Mouse (Mus musculus) forebrain, postnatal 0 days (tissue): ENCODE measurements around the gene Astn2. TPM values are rescaled to one million over a fixed set of nuclear protein-coding genes. Genes with fewer than 3 reads are reported as not detected.
"Not testable (repeated sequence)": the region's sequence is repeated elsewhere in the genome, so short reads cannot be mapped to it uniquely, and the experiment has no call there.

ENCODE experiments used
- ATAC-seq: fragments of 200-750 bp; cut with Nextera tagmentation; 2 replicates; pipeline ENCODE4 v1.8.0; 2017; ENCODE audit warnings: mild to moderate bottlenecking, moderate library complexity
- DNase-seq: peaks from one replicate; pipeline ENCODE4 v3.0.0-alpha.2; 2015
- H3K27ac ChIP-seq: fragments of 300-500 bp; sonication (generic); 2 replicates; pipeline ENCODE4 v1.5.1; 2014; ENCODE audit warnings: low read depth, mild to moderate bottlenecking, antibody characterized with exemption, low read length, moderate library complexity, mixed read lengths
- H3K27me3 ChIP-seq: fragments of 300-500 bp; sonication (generic); 2 replicates; pipeline ENCODE4 v1.6.1; 2014; ENCODE audit warnings: mild to moderate bottlenecking, low read length, mixed read lengths; ENCODE audit not compliant: insufficient read depth
- H3K36me3 ChIP-seq: fragments of 300-500 bp; sonication (generic); 2 replicates; pipeline ENCODE4 v1.6.1; 2014; ENCODE audit warnings: mild to moderate bottlenecking, moderate library complexity; ENCODE audit not compliant: insufficient read depth
- H3K4me1 ChIP-seq: fragments of 300-500 bp; sonication (generic); 2 replicates; pipeline ENCODE4 v1.6.1; 2014; ENCODE audit warnings: antibody characterized with exemption; ENCODE audit not compliant: insufficient read depth
- H3K4me2 ChIP-seq: fragments of 300-500 bp; sonication (generic); 2 replicates; pipeline ENCODE4 v1.6.1; 2014; ENCODE audit warnings: low read depth, mild to moderate bottlenecking, moderate library complexity
- H3K4me3 ChIP-seq: fragments of 300-500 bp; sonication (generic); 2 replicates; pipeline ENCODE4 v1.5.1; 2014; ENCODE audit warnings: low read depth, low read length, mixed read lengths
- H3K9ac ChIP-seq: fragments of 300-500 bp; sonication (generic); 2 replicates; pipeline ENCODE4 v1.6.1; 2014; ENCODE audit warnings: mild to moderate bottlenecking
- H3K9me3 ChIP-seq: fragments of 300-500 bp; sonication (generic); 2 replicates; pipeline ENCODE4 v1.6.1; 2016; ENCODE audit warnings: low read length
- CTCF ChIP-seq: sonication (generic); IDR thresholded peaks from 2 replicates; pipeline ENCODE4 v1.5.1; 2016; ENCODE audit warnings: antibody characterized with exemption, control low read depth, low read depth
- WGBS: fragments of 180-500 bp; shearing (Covaris S2); extraction: QIAGEN DNeasy Blood & Tissue Kit; methylation state at CpG from one replicate; pipeline ENCODE4 v1.1.7; 2014; 5-methylcytosine and 5-hydroxymethylcytosine counted together
- polyA plus RNA-seq: library from polyadenylated mRNA; unstranded; fragments of >200 nt; fragmentation: Nextera tagmentation; extraction: Ambion mirVana; gene quantifications from 2 replicates; pipeline ENCODE4 v1.2.1, GENCODE M21; 2015
- total RNA-seq: library from RNA; depleted of rRNA; stranded (reverse); fragments of >200 nt; gene quantifications from 2 replicates; pipeline ENCODE4 v1.2.3, GENCODE M21; 2014

The Astn2 gene
- total and polyA plus RNA-seq, 2 experiments from 2014 or later = 0.98 to 20.9 TPM

DNA sequence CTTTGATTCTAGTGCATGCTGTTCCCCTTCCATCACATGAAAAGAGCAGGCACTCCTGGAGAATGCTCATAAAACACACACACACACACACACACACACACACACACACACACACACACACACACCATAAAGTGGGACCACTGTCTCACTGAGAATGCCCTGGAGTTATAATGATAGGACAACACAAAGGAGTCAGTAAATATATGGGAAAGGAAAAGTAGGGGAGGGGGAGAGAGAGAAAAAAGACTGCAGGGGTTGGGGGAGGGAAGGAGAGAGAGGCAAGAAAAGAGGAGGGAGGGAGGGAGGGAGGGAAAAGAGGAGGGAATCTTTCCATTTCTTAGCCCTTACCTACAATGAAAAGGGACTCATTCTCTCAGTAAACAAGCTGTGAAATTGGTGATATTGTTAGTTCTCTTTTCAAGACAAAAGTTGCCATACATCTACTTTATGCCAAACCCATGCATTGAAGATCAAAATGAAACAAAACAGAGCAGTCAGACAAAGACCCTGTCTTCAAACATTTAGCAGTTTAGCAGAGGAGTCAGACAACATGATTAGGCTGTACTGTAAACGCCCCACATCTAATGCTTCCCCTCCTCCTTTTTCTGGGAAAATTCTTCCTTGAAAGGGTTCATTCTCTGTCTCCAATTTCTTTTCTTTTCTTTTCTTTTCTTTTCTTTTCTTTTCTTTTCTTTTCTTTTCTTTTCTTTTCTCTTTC, 717.2 kb downstream of the Astn2 start:
- no peak; the same call in 1 of the 2 replicates for ATAC-seq
- WGBS = 9% methylated on average over 1 of the region's 1 CpGs
- no peaks in the 10 kb centered on the region for H3K4me1 ChIP-seq
- no peak overlapping the region for H3K27ac ChIP-seq
- TF ChIP-seq CTCF = no peak
- no peaks in the 10 kb centered on the region for H3K9me3 ChIP-seq
- H3K36me3 ChIP-seq = no peaks in the 10 kb centered on the region
- no peak overlapping the region for H3K4me3 ChIP-seq
- no peak for DNase-seq
- no peak overlapping the region for H3K4me2 ChIP-seq
- H3K9ac ChIP-seq = no peak overlapping the region
- no peaks in the 10 kb centered on the region for H3K27me3 ChIP-seq

DNA sequence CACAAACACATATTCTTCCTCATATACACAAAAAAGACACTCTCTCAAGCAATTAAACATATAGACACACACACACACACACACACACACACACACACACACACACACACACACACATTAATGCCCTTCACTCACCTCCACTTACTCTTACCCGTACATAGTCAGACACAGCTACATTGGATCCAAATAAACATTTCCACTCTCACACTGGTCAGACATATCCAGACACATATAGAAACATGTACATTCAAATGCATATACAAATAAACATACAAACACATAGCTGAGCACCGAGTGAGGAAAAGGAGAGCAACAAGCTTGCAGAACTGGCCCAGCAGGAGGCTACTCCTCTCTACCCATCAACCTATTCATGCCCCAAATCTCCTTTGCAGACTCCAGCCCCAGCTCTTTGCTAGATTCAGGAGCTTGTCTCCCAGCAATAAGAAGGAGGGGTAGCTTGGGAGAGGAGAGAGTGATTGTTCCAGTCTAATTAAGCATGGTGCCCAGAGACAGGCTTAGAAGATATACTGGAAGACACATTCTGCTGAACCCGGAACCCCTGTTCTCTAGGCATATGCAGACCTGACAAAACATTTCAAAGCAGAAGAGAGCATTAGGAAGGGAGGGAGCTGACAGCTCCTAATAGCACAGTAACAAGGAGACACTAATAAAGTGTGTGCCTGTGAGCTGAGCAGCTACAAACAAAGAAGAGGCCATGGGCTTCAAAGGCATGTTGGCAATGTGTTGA, 718.0 kb downstream of the Astn2 start:
- H3K4me3 ChIP-seq = no peak overlapping the region
- WGBS = 23% methylated on average over 3 of the region's 3 CpGs
- no peak overlapping the region for H3K4me2 ChIP-seq
- TF ChIP-seq CTCF = no peak
- no peaks in the 10 kb centered on the region for H3K9me3 ChIP-seq
- no peak for DNase-seq
- ATAC-seq = peak; percentile 84
- H3K4me1 ChIP-seq = no peaks in the 10 kb centered on the region
- no peaks in the 10 kb centered on the region for H3K36me3 ChIP-seq
- no peaks in the 10 kb centered on the region for H3K27me3 ChIP-seq
- no peak overlapping the region for H3K27ac ChIP-seq
- H3K9ac ChIP-seq = no peak overlapping the region

DNA sequence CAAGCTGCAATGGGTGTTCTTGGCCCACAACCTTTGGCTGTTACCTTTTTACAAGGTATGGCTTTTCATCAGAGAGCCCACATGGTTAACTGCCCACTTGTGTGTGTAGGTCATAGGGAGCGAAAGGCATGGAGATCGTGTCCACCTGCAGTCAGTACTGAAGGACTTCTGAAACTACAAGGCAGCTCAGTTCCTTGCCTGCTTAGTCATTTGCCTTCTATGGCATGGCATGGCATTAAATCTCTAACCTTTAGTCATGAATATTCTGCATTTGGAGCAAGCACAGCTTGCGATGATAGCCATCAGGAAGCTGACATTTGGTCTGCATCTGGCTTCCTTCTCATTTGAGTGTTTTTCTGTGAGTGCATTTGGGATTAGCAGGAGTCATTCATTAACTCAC, 720.0 kb downstream of the Astn2 start:
- H3K9me3 ChIP-seq = no peaks in the 10 kb centered on the region
- 82% methylated on average over 3 of the region's 3 CpGs for WGBS
- TF ChIP-seq CTCF = no peak
- H3K27me3 ChIP-seq = no peaks in the 10 kb centered on the region
- H3K9ac ChIP-seq = no peak overlapping the region
- H3K4me3 ChIP-seq = no peak overlapping the region
- H3K4me2 ChIP-seq = no peak overlapping the region
- no peak overlapping the region for H3K27ac ChIP-seq
- ATAC-seq (no peak), DNase-seq (no peak)
- H3K4me1 ChIP-seq = no peaks in the 10 kb centered on the region
- no peaks in the 10 kb centered on the region for H3K36me3 ChIP-seq

DNA sequence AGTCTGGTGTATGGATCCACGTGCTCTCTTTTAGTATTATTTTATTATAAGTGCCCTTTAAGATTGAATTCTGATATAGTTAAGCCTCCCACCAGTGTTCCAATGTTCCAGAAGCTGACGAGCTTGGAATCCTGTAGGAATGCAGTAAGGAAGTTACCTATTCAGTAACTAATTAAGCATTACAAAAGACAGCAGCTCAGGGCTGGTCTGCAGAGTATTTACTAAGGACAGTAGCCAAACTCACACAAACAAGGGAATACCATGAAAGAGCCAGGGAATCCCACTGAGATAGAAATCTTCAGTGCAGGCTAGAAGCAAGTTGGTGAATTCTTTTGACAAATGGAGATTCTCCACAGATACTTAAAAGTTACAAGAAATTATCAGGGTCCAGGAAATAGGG, 724.6 kb downstream of the Astn2 start:
- not testable (repeated sequence) for H3K9ac ChIP-seq, DNase-seq, H3K9me3 ChIP-seq, H3K4me1 ChIP-seq, H3K4me3 ChIP-seq, ATAC-seq, H3K36me3 ChIP-seq, H3K4me2 ChIP-seq, H3K27ac ChIP-seq, H3K27me3 ChIP-seq
- WGBS = 40% methylated on average over 2 of the region's 2 CpGs

DNA sequence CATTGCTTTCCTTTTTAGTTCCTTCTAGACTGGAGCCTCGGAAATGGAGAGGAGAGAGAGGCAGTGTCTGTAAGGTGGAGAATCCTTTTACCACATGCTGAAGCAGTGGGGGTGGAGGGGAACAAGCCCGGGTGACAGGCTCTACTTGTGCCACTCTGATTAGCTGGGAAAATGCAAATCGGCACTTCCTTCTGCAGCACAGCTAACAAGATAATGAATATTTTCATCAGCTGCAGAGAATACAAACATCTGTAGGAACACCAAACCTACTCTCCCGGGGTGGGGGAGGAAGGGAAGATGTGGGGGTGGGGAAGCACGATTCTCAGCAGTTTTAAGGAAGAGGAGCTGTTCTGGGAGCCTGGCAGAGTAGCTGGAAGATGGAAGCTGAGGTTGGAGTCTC, 725.5 kb downstream of the Astn2 start:
- no peak for TF ChIP-seq CTCF
- no peak overlapping the region for H3K4me2 ChIP-seq
- ATAC-seq (peak; percentile 84), DNase-seq (peak; percentile 30)
- no peak overlapping the region for H3K9ac ChIP-seq
- no peak overlapping the region for H3K4me3 ChIP-seq
- no peaks in the 10 kb centered on the region for H3K36me3 ChIP-seq
- no peaks in the 10 kb centered on the region for H3K27me3 ChIP-seq
- WGBS = 19% methylated on average over 5 of the region's 5 CpGs
- no peaks in the 10 kb centered on the region for H3K4me1 ChIP-seq
- no peaks in the 10 kb centered on the region for H3K9me3 ChIP-seq
- H3K27ac ChIP-seq = no peak overlapping the region

DNA sequence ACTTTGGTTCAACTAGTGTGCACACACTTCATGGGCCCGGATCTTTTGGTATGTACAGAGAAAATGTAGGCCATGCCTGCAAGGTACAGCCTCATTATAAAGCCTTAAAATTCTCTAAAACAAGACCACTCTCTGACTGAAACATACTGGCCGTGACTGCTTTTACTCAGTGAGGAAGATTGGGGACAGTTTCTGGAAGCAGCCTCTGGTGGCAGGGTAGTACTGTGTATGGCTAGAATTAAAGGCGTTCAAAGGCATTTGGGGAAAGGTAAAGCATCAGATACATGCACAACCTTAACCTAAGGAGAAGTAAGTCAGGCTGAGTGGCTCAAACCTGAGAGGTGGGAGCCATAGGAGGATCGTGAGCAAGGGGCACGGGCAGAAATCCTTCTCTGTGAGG, 725.9 kb downstream of the Astn2 start:
- no peaks in the 10 kb centered on the region for H3K27me3 ChIP-seq
- no peak for TF ChIP-seq CTCF
- H3K4me1 ChIP-seq = no peaks in the 10 kb centered on the region
- no peak overlapping the region for H3K27ac ChIP-seq
- DNase-seq (no peak), ATAC-seq (no peak; the same call in 1 of the 2 replicates)
- WGBS = 73% methylated on average over 5 of the region's 5 CpGs
- H3K9me3 ChIP-seq = no peaks in the 10 kb centered on the region
- H3K4me3 ChIP-seq = no peak overlapping the region
- no peaks in the 10 kb centered on the region for H3K36me3 ChIP-seq
- no peak overlapping the region for H3K4me2 ChIP-seq
- H3K9ac ChIP-seq = no peak overlapping the region

DNA sequence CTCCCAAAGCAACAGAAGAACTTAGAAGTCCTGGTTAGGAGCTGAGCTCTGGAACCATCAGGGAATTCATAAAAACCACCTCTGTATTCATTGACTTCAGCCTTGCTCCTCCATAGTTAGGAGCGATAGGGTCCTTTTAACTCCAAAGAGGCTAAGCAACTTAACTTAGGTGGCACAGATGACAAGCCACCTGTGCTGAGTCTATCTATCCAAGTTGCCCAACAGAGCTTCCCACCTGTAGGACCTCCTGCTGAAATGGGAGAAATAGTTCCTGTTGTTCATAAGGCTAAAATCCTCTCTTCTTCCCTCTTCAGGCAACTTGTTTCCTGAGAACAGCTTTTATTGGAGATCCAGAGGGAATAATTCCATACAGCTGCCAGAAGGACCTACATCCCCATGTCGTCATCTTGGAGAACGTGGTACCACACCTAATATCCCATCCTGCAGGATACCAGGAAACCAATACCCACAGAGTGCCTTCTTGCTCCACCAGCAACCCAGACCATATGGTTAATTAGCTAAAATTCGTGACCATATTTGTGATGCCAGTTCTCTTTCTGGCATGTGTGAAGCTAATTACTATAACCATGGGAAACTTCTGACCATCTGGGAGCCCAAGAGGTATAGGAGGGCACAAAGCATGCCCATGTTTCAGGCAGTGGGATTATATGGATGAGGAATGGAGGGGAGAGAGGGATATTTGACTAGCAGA, 730.0 kb downstream of the Astn2 start:
- DNase-seq (no peak), ATAC-seq (no peak)

More for the DNA sequence above, 730.0 kb downstream of the Astn2 start:
- WGBS = 71% methylated on average over 4 of the region's 4 CpGs
- Histone ChIP-seq H3K27me3 (no peaks in the 10 kb centered on the region), H3K9me3 (no peaks in the 10 kb centered on the region), H3K4me2 (no peak overlapping the region), H3K27ac (no peak overlapping the region), H3K9ac (no peak overlapping the region), H3K4me3 (no peak overlapping the region), H3K36me3 (no peaks in the 10 kb centered on the region), H3K4me1 (no peaks in the 10 kb centered on the region)
- TF ChIP-seq CTCF = no peak
